11 mouse cellular contexts compared by ENCODE assay signal in the genomic region with DNA sequence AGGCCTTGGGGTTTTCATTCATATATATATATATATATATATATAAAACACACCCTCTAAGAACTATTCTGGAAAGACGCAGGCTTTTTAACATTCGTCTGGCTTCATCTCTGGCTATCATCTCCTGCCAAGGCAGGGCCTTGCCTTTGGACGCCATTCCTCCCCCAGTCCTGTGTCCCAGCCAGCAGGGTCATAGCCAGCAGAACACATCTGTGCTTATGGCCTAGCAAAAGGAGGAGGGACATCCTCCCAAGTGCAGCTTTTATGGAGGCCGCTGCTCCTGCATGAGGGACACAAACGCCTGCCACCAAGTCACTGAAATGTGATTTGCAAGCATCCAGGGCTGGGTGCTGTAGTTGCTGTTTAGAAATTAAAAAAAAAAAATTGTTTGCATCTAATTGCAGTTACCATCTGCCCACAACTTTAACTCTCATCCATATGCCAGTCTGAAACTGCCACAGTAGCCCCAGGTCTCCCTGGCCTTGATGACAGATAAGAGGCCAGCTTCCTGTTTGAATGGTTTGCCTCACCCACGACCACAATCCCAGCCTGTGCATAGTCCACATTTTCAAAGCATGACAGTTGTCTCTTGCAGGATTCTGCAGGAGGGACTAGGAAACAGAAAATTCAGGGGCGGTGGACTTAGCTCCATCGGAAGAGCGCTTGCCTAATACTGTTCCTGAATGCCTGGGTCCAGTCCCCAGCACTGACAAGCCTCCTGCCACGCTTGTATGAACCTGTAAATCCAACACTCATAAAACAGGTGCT.
A peak's percentile ranks its signal among the peaks of the same experiment; 100 is the strongest.
DNase-seq lines count a peak whose midpoint lies in the region; ATAC-seq and TF ChIP-seq lines count a peak whose summit lies in the region.
"Had no signal": no experiment of that assay in that cellular context is flagged by ENCODE, and none has a peak within 500 bp of the region (broad histone marks: within the 10 kb centered on the region; RNA-seq: fewer than 3 reads in every experiment).

No protein-coding gene starts in this region.

- H3K27ac ChIP-seq in lung, embryonic 14.5 days (ENCODE audit: low read depth): no peak overlapping the region
- no peak overlapping the region for H3K27ac ChIP-seq in heart, postnatal 0 days (ENCODE audit: low read depth)
- H3K27ac ChIP-seq: left cerebral cortex, adult 2 months; midbrain, embryonic 15.5 days had no signal

- no peak overlapping the region for H3K4me2 ChIP-seq in lung, embryonic 14.5 days
- H3K4me2 ChIP-seq in heart, postnatal 0 days (ENCODE audit: low read depth, low read length): no peak overlapping the region
- H3K4me2 ChIP-seq in myocyte (ENCODE audit: low read depth): peak overlapping the region; percentile 13
- H3K4me2 ChIP-seq: midbrain, embryonic 15.5 days had no signal

- no peaks in the 10 kb centered on the region for H3K36me3 ChIP-seq in lung, embryonic 14.5 days (ENCODE audit: insufficient read depth)
- no peaks in the 10 kb centered on the region for H3K36me3 ChIP-seq in heart, postnatal 0 days (replicated peaks; ENCODE audit: control insufficient read depth, insufficient read depth, low read length)
- no peaks in the 10 kb centered on the region for H3K36me3 ChIP-seq in myocyte (ENCODE audit: control insufficient read depth, insufficient read depth)
- H3K36me3 ChIP-seq: midbrain, embryonic 15.5 days had no signal

- no peak for TF ChIP-seq POLR2A in myocyte (IDR thresholded peaks at IDR 0.05; ENCODE audit: insufficient read length, low read depth)

- H3ac ChIP-seq in myocyte (ENCODE audit: control insufficient read depth, insufficient read length): no peak overlapping the region

- no peaks in the 10 kb centered on the region for H3K27me3 ChIP-seq in lung, embryonic 14.5 days (ENCODE audit: insufficient read depth, low read length)
- no peaks in the 10 kb centered on the region for H3K27me3 ChIP-seq in heart, postnatal 0 days (ENCODE audit: control insufficient read depth, insufficient read depth, low read length)
- H3K27me3 ChIP-seq in myocyte (ENCODE audit: control insufficient read depth, insufficient read depth, insufficient read length): no peaks in the 10 kb centered on the region
- H3K27me3 ChIP-seq: midbrain, embryonic 15.5 days had no signal

- H3K4me3 ChIP-seq in lung, embryonic 14.5 days (ENCODE audit: low read depth, low read length): no peak overlapping the region
- H3K4me3 ChIP-seq in heart, postnatal 0 days (ENCODE audit: low read depth, low read length): no peak overlapping the region
- no peak overlapping the region for H3K4me3 ChIP-seq in myocyte
- H3K4me3 ChIP-seq: left cerebral cortex, adult 2 months; midbrain, embryonic 15.5 days had no signal

- DNase-seq in adrenal gland, postnatal 10 days: peak; percentile 47
- DNase-seq in adrenal gland, adult (ENCODE audit: inconsistent age in 2 of 2, low spot score in 1 of 2): no peak
- DNase-seq in lung, embryonic 14.5 days: peak; percentile 69
- no peak for DNase-seq in lung, postnatal 25 days (ENCODE audit: low spot score)
- peak; percentile 17 for DNase-seq in heart, postnatal 0 days (ENCODE audit: low spot score)
- no peak for DNase-seq in embryo, embryonic 9.5 days (ENCODE audit: extremely low spot score)
- no peak for DNase-seq in layer of hippocampus, adult 18-20 months (ENCODE audit: low spot score in 2 of 2)
- DNase-seq: B cell, adult 2 months had no signal

- 0 out of 2 replicates have a peak, but pooled peaks have one; percentile 56 for ATAC-seq in lung, embryonic 14.5 days (ENCODE audit: insufficient read depth)
- ATAC-seq in heart, postnatal 0 days (ENCODE audit: insufficient read depth, low read depth): no peak
- ATAC-seq: midbrain, embryonic 15.5 days had no signal

- no peak for TF ChIP-seq EP300 in heart, postnatal 0 days (IDR thresholded peaks at IDR 0.05; ENCODE audit: low read depth)

- no peaks in the 10 kb centered on the region for H3K9me3 ChIP-seq in lung, embryonic 14.5 days (ENCODE audit: low read depth, low read length)
- H3K9me3 ChIP-seq in heart, postnatal 0 days (replicated peaks; ENCODE audit: control insufficient read depth, low read length): no peaks in the 10 kb centered on the region
- H3K9me3 ChIP-seq: midbrain, embryonic 15.5 days had no signal

- H3K4me1 ChIP-seq in lung, embryonic 14.5 days (ENCODE audit: insufficient read depth): no peaks in the 10 kb centered on the region
- peaks cover 13% of the 10 kb centered on the region for H3K4me1 ChIP-seq in heart, postnatal 0 days (ENCODE audit: control insufficient read depth, insufficient read depth)
- H3K4me1 ChIP-seq: midbrain, embryonic 15.5 days had no signal

- H3K79me2 ChIP-seq in myocyte (ENCODE audit: control insufficient read depth, insufficient read depth): no peaks in the 10 kb centered on the region

- H3K9ac ChIP-seq in lung, embryonic 14.5 days: no peak overlapping the region
- no peak overlapping the region for H3K9ac ChIP-seq in heart, postnatal 0 days (replicated peaks; ENCODE audit: low read depth, low read length)
- H3K9ac ChIP-seq: midbrain, embryonic 15.5 days had no signal

- no peak for TF ChIP-seq CTCF in lung, embryonic 14.5 days (IDR thresholded peaks at IDR 0.05; ENCODE audit: low read depth)
- no peak for TF ChIP-seq CTCF in heart, postnatal 0 days (IDR thresholded peaks at IDR 0.05; ENCODE audit: low read depth)

- 58% methylated on average over 10 of the region's 10 CpGs for WGBS in lung, embryonic 14.5 days
- 66% methylated on average over 10 of the region's 10 CpGs for WGBS in heart, postnatal 0 days

TF ChIP-seq in myocyte, 11 proteins besides CTCF, POLR2A, EP300 and RAD21:
- TF ChIP-seq REST (IDR thresholded peaks at IDR 0.05; ENCODE audit: insufficient read depth, insufficient read length) (no peak), POLR2AphosphoS2 (IDR thresholded peaks at IDR 0.05; ENCODE audit: insufficient read length, low read depth) (no peak), E2F4 (IDR thresholded peaks at IDR 0.05; ENCODE audit: insufficient read depth) (no peak), MYOD1 (IDR thresholded peaks at IDR 0.05; ENCODE audit: control insufficient read depth in 1 of 3, insufficient read length in 2 of 3, low read depth in 2 of 3) (peak in 1 of 3 experiments; percentile 45), TCF12 (IDR thresholded peaks at IDR 0.05; ENCODE audit: insufficient read depth, poor library complexity, severe bottlenecking) (no peak), MYOG (IDR thresholded peaks at IDR 0.05; ENCODE audit: control insufficient read depth in 1 of 3, insufficient read depth in 1 of 3, insufficient read length in 2 of 3, low read depth in 2 of 3) (peak in 1 of 3 experiments; percentile 54), TCF3 (IDR thresholded peaks at IDR 0.05; ENCODE audit: insufficient read length, low read depth) (no peak), MAX (IDR thresholded peaks at IDR 0.05; ENCODE audit: low read depth) (no peak), SRF (IDR thresholded peaks at IDR 0.05; ENCODE audit: control insufficient read depth, insufficient read length, low read depth) (no peak), USF1 (IDR thresholded peaks at IDR 0.05; ENCODE audit: low read depth) (no peak)

Comparison
In these comparisons a context has a peak if more than half of its experiments do, and no peak if none do; other contexts are left out.
1. DNase-seq: peak in adrenal gland, postnatal 10 days (single experiment), lung, embryonic 14.5 days (single experiment) and heart, postnatal 0 days (single experiment); none in adrenal gland, adult (0 of 2), lung, postnatal 25 days (single experiment), embryo, embryonic 9.5 days (single experiment) and layer of hippocampus, adult 18-20 months (0 of 2).